Mouse (Mus musculus) ES-E14 (cell line): Measurements from ENCODE around the gene Rasgrf2.

Experiments
- CHD2 ChIP-seq: IDR thresholded peaks from 2 replicates; pipeline ENCODE4 v1.6.1; 2014; ENCODE audit warnings: mild to moderate bottlenecking, low read depth, low read length, inconsistent platforms
- HCFC1 ChIP-seq: IDR thresholded peaks from 2 replicates; pipeline ENCODE4 v1.6.1; 2012; ENCODE audit warnings: low read length, inconsistent platforms, borderline replicate concordance; ENCODE audit not compliant: insufficient read depth
- MAFK ChIP-seq: IDR thresholded peaks from 2 replicates; pipeline ENCODE4 v1.6.1; 2014; ENCODE audit warnings: mild to moderate bottlenecking, low read depth, low read length, inconsistent platforms; ENCODE audit not compliant: insufficient read depth
- ZNF384 ChIP-seq: IDR thresholded peaks from 2 replicates; pipeline ENCODE4 v1.6.1; 2012; ENCODE audit warnings: low read depth, low read length, inconsistent platforms

DNA sequence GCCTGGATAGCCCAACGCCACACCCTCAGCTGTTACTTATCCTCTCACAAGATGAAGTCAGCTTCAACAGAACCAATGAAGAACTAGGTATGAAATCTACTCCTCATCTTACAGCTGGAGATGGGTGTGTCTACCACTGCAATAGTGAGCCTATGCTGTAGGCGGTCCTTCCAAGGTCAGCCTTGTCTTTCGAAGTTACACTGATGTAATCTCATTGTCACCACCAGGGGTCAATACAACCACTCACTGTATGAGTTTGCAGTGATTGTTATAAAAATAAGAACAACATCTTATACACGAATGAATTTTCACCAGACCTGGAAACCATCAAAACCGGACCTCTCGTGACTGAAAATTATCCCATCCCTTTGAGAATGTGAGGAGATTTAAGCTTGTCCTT lies 238.3 kb downstream of the Rasgrf2 start:
- TF ChIP-seq MAFK (no peak), CHD2 (no peak), HCFC1 (no peak), ZNF384 (no peak)
